Mouse (Mus musculus): ENCODE results near the gene Prodh2. TPM values are rescaled to one million over a fixed set of nuclear protein-coding genes. Genes with fewer than 3 reads are reported as not detected.

Gene Prodh2
- polyA plus RNA-seq, 1 experiment from 2014 or later = 0.41 TPM

- Histone ChIP-seq H3K36me3 (ENCODE audit: control insufficient read depth, insufficient read depth, low read length) (peaks cover 14% of the 10 kb centered on the region), H3K4me1 (replicated peaks; ENCODE audit: control insufficient read depth, insufficient read depth, low read length) (peaks cover 9% of the 10 kb centered on the region; the same call in 1 of the 2 replicates), H3K27ac (ENCODE audit: low read length) (peak overlapping the region; percentile 99), H3K4me3 (ENCODE audit: low read length) (peak overlapping the region; percentile 80), H3K9me3 (ENCODE audit: control insufficient read depth, low read length) (no peaks in the 10 kb centered on the region), H3K27me3 (ENCODE audit: control insufficient read depth, insufficient read depth, low read depth, low read length) (no peaks in the 10 kb centered on the region), H3K9ac (ENCODE audit: low read length) (peak overlapping the region; percentile 83), H3K4me2 (ENCODE audit: low read depth, low read length) (peak overlapping the region; percentile 45)
- ATAC-seq (ENCODE audit: low read depth) = peak; percentile 65
- 2% methylated on average over 10 of the region's 10 CpGs for WGBS
Measured at GRCm38 (mm10) chr7:30551445-30552101, 58.2 kb downstream of the Prodh2 start.

GRCm38 (mm10) chr7:30552102-30553020 lies 58.9 kb downstream of the Prodh2 start, which contains the start of the genes Hspb6 and Proser3:
Gene Hspb6 (plus strand): TSS chr7:30552178.
Gene Proser3 (minus strand): TSS chr7:30552299.
- Histone ChIP-seq H3K36me3 (ENCODE audit: control insufficient read depth, insufficient read depth, low read length) (peaks cover 22% of the 10 kb centered on the region), H3K4me2 (ENCODE audit: low read depth, low read length) (peak within 1 kb of the TSS; percentile 83), H3K9me3 (ENCODE audit: control insufficient read depth, low read length) (no peaks in the 10 kb centered on the region), H3K27me3 (ENCODE audit: control insufficient read depth, insufficient read depth, low read depth, low read length) (no peaks in the 10 kb centered on the region), H3K27ac (ENCODE audit: low read length) (peak within 1 kb of the TSS; percentile 99), H3K4me3 (ENCODE audit: low read length) (peak within 1 kb of the TSS; percentile 80), H3K4me1 (replicated peaks; ENCODE audit: control insufficient read depth, insufficient read depth, low read length) (peaks cover 9% of the 10 kb centered on the region; the same call in 1 of the 2 replicates), H3K9ac (ENCODE audit: low read length) (peak within 1 kb of the TSS; percentile 92)
- ATAC-seq (ENCODE audit: low read depth) = peak; percentile 96
- WGBS = under 1% methylated on average over 44 of the region's 44 CpGs

- Histone ChIP-seq H3K4me1 (replicated peaks; ENCODE audit: control insufficient read depth, insufficient read depth, low read length) (peaks cover 10% of the 10 kb centered on the region), H3K4me2 (ENCODE audit: low read depth, low read length) (peak overlapping the region; percentile 83), H3K4me3 (ENCODE audit: low read length) (peak overlapping the region; percentile 80), H3K9ac (ENCODE audit: low read length) (peak overlapping the region; percentile 92), H3K36me3 (ENCODE audit: control insufficient read depth, insufficient read depth, low read length) (peaks cover 19% of the 10 kb centered on the region), H3K9me3 (ENCODE audit: control insufficient read depth, low read length) (no peaks in the 10 kb centered on the region), H3K27ac (ENCODE audit: low read length) (peak overlapping the region; percentile 97), H3K27me3 (ENCODE audit: control insufficient read depth, insufficient read depth, low read depth, low read length) (no peaks in the 10 kb centered on the region)
- WGBS = 2% methylated on average over 23 of the region's 23 CpGs
- ATAC-seq (ENCODE audit: low read depth) = peak; percentile 11; the same call in 1 of the 2 replicates
Measured at GRCm38 (mm10) chr7:30553021-30553589, 59.7 kb downstream of the Prodh2 start.

- peaks cover 19% of the 10 kb centered on the region for H3K36me3 ChIP-seq (ENCODE audit: control insufficient read depth, insufficient read depth, low read length)
- H3K4me2 ChIP-seq (ENCODE audit: low read depth, low read length) = peak overlapping the region; percentile 83
- H3K9ac ChIP-seq (ENCODE audit: low read length) = peak overlapping the region; percentile 92
- no peaks in the 10 kb centered on the region for H3K9me3 ChIP-seq (ENCODE audit: control insufficient read depth, low read length)
- WGBS = 82% methylated on average over 22 of the region's 22 CpGs
- H3K27me3 ChIP-seq (ENCODE audit: control insufficient read depth, insufficient read depth, low read depth, low read length) = no peaks in the 10 kb centered on the region
- peaks cover 17% of the 10 kb centered on the region for H3K4me1 ChIP-seq (replicated peaks; ENCODE audit: control insufficient read depth, insufficient read depth, low read length)
- peak overlapping the region; percentile 80 for H3K4me3 ChIP-seq (ENCODE audit: low read length)
- ATAC-seq (ENCODE audit: low read depth) = no peak
- no peak overlapping the region; the same call in 1 of the 2 replicates for H3K27ac ChIP-seq (ENCODE audit: low read length)
Measured at GRCm38 (mm10) chr7:30553810-30554584, 60.6 kb downstream of the Prodh2 start.

GRCm38 (mm10) chr7:30556894-30557536 lies 63.6 kb downstream of the Prodh2 start:
- no peak overlapping the region for H3K4me3 ChIP-seq (ENCODE audit: low read length)
- peaks cover 19% of the 10 kb centered on the region for H3K36me3 ChIP-seq (ENCODE audit: control insufficient read depth, insufficient read depth, low read length)
- peaks cover 17% of the 10 kb centered on the region for H3K4me1 ChIP-seq (replicated peaks; ENCODE audit: control insufficient read depth, insufficient read depth, low read length)
- H3K27me3 ChIP-seq (ENCODE audit: control insufficient read depth, insufficient read depth, low read depth, low read length) = no peaks in the 10 kb centered on the region
- no peak overlapping the region for H3K4me2 ChIP-seq (ENCODE audit: low read depth, low read length)
- 94% methylated on average over 18 of the region's 18 CpGs for WGBS
- no peak for ATAC-seq (ENCODE audit: low read depth)
- no peak overlapping the region for H3K27ac ChIP-seq (ENCODE audit: low read length)
- H3K9ac ChIP-seq (ENCODE audit: low read length) = no peak overlapping the region
- H3K9me3 ChIP-seq (ENCODE audit: control insufficient read depth, low read length) = no peaks in the 10 kb centered on the region

- peaks cover 19% of the 10 kb centered on the region for H3K36me3 ChIP-seq (ENCODE audit: control insufficient read depth, insufficient read depth, low read length)
- H3K9ac ChIP-seq (ENCODE audit: low read length) = peak overlapping the region; percentile 83; the same call in 1 of the 2 replicates
- no peak for ATAC-seq (ENCODE audit: low read depth)
- no peaks in the 10 kb centered on the region for H3K9me3 ChIP-seq (ENCODE audit: control insufficient read depth, low read length)
- H3K27ac ChIP-seq (ENCODE audit: low read length) = no peak overlapping the region
- no peak overlapping the region; the same call in 1 of the 2 replicates for H3K4me3 ChIP-seq (ENCODE audit: low read length)
- peak overlapping the region; percentile 94 for H3K4me2 ChIP-seq (ENCODE audit: low read depth, low read length)
- WGBS = 86% methylated on average over 13 of the region's 13 CpGs
- no peaks in the 10 kb centered on the region for H3K27me3 ChIP-seq (ENCODE audit: control insufficient read depth, insufficient read depth, low read depth, low read length)
- peaks cover 18% of the 10 kb centered on the region for H3K4me1 ChIP-seq (replicated peaks; ENCODE audit: control insufficient read depth, insufficient read depth, low read length)
Measured at GRCm38 (mm10) chr7:30557901-30558514, 64.6 kb downstream of the Prodh2 start.

GRCm38 (mm10) chr7:30558656-30559442 lies 65.4 kb downstream of the Prodh2 start:
- Histone ChIP-seq H3K9ac (ENCODE audit: low read length) (peak overlapping the region; percentile 83), H3K27me3 (ENCODE audit: control insufficient read depth, insufficient read depth, low read depth, low read length) (no peaks in the 10 kb centered on the region), H3K27ac (ENCODE audit: low read length) (peak overlapping the region; percentile 44; the same call in 1 of the 2 replicates), H3K4me2 (ENCODE audit: low read depth, low read length) (peak overlapping the region; percentile 94), H3K4me1 (replicated peaks; ENCODE audit: control insufficient read depth, insufficient read depth, low read length) (peaks cover 11% of the 10 kb centered on the region), H3K9me3 (ENCODE audit: control insufficient read depth, low read length) (no peaks in the 10 kb centered on the region), H3K4me3 (ENCODE audit: low read length) (peak overlapping the region; percentile 71), H3K36me3 (ENCODE audit: control insufficient read depth, insufficient read depth, low read length) (peaks cover 19% of the 10 kb centered on the region)
- WGBS = 12% methylated on average over 12 of the region's 12 CpGs
- no peak for ATAC-seq (ENCODE audit: low read depth)
